Mouse (Mus musculus) spleen, adult 2 months (tissue): ENCODE measurements around the gene Adgrl3.

Source experiments
- CTCF ChIP-seq: fragments of 200-500 bp; IDR thresholded peaks from 2 replicates; pipeline ENCODE4 v1.5.1; 2011; ENCODE audit warnings: mild to moderate bottlenecking, inconsistent platforms; ENCODE audit not compliant: insufficient read depth, insufficient read length, insufficient replicate concordance; ENCODE audit errors: extremely low read depth
- POLR2A ChIP-seq: fragments of 200-500 bp; IDR thresholded peaks from 2 replicates; pipeline ENCODE4 v1.6.1; 2011; ENCODE audit warnings: low read depth, low read length, inconsistent platforms

DNA sequence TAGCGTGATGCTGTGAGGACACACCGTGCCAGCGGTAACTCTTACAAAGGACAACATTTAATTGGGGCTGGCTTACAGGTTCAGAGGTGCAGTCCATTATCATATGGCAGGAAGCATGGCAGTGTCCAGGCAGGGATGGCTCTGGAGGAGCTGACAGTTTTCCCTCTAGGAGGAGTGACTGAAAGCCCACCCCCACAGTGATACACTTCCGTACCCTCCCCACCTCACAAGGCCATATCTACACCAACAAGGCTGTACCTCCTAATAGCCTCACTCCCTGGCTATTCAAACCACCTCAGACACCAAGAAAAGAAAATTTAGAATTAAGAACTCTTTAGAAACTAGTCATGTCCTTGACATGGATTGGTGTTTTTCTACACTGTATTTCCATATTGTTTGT is 583.0 kb downstream of the Adgrl3 start:
- TF ChIP-seq POLR2A (no peak), CTCF (no peak)
